Mouse (Mus musculus): ENCODE results near the gene Efcab10. TPM values are rescaled to one million over a fixed set of nuclear protein-coding genes. Genes with fewer than 3 reads are reported as not detected.
A peak's percentile ranks its signal among the peaks of the same experiment; 100 is the strongest.

The Efcab10 gene
- not detected for total RNA-seq (2021)

DNA sequence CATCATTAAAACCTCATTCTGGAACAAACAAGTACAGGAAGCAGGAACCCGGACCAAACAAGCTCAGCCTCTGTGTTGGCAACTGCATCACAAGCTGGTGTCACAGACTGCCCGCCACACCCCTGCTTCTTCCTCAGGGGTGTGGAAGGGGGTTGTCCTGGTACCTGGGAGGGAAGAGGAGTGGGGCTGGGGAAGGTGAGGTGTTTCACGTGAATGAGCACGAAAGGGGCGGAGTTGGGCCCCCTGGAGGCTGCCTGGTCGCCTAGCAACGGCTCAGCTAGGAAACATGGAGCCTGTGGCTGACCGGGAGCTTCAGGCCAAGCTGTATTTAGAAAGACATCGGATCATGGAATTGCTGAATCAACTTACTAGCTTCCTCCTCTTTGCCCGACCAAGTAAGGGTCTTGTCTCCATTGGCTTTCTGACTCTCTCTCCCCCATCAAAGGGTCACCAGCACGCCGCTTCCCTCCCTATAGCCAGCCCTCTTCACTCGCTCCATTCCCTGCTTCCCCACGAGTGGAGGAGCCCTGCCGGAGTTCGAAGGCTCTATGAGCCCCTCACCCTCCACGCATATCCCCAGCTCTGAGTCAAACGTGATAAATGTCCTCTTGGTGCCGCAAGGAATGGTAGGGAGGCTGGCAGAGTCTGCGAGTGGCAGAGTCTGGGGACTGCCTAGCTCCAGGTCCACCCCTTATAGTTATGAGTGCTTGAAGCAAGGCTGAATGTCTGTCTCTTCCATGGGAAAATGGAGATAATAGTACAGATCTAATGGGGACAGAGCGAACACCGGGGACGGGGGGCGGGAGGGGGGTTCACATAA lies at the start of gene Efcab10:
Gene Efcab10, plus strand, starts transcription at position 51 of the 820 bp plus-strand sequence.
- no peak for DNase-seq
- intact Hi-C loops (cut with DNase I): no loop called here

GRCm38 (mm10) chr12:33344970-33345772 lies 49.5 kb upstream of the Efcab10 start:
- intact Hi-C loops (cut with DNase I): no loop called here
- no peak for DNase-seq

- DNase-seq: no peak
- intact Hi-C loops (cut with DNase I): no loop called here
Observed at GRCm38 (mm10) chr12:33345773-33346435, 48.8 kb upstream of the Efcab10 start.

DNA sequence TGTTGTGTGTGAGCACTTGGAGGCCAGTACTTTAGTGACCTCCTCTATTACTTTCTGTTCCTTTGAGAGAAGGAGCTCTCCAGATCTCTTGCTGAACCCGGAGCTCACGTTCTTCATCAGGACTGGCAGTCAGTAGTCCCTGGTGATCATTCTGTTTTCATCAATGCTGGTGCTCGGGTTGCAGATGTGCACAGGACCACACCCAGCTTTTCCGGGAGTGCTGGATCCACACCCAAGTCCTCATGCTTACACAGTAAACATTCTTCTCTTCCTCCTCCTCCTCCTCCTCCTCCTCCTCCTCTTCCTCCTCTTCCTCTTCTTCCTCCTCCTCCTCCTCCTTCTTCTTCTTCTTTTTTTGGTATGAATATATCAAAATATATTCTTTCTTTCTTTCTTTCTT lies 42.0 kb upstream of the Efcab10 start:
- intact Hi-C loops (cut with DNase I): no loop called here
- no peak for DNase-seq

- no peak for DNase-seq
- intact Hi-C loops (cut with DNase I): no loop called here
Observed at GRCm38 (mm10) chr12:33358345-33358744, 36.3 kb upstream of the Efcab10 start.

GRCm38 (mm10) chr12:33359209-33359608 lies 35.4 kb upstream of the Efcab10 start:
- no peak for DNase-seq
- intact Hi-C loops (cut with DNase I): no loop called here

DNA sequence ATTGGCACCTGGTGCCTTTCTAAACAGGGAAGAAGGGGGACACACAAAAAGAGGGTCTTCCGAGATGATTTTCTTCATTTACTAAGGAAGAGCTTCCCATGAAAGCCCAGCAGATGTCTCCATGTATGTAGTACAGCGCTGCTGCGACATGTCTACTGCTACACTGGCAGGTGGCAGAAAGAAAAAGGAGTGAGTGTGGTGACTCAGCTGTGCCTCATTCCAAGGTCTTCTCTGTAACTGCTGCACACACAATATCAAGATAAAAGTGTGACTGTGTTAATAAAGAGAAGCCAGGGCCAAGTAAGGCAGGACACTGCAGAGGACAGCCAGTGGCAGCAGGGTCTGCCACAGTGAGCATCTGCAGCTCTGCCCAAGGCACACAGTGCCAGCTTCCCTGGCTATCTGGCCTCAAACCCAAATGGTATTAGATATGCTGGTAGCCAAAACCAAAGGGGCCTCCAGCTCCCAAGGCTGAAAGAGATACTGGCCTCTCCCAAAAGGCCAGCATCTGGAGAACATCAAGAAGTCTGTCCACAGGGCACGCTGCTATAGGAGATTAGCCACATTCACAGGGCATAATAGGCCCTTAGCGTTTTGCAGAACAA lies 34.7 kb upstream of the Efcab10 start:
- intact Hi-C loops (cut with DNase I): no loop called here
- DNase-seq: no peak

DNA sequence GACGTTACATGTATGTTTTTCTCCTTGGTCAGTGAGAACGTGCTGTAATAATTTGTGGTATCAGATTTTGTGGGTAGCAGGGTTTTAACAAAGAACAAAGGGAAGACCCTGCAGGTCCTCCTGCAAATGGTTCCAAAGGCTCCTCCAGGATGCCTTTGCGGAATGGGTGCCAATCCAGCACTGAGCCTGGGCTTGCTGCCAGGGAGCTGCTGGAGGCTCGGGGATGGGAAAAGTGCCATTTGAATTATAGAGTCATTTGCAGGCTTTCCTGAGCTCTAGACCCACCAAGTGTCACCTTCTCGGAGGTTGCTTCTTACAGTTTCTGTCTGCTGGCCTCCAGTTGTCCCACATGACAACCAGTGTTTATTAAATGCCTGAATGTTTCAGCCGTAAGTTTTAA lies 33.9 kb upstream of the Efcab10 start:
- intact Hi-C loops (cut with DNase I): no loop called here
- peak; percentile 83 to 84 for DNase-seq

GRCm38 (mm10) chr12:33364511-33364910 lies 30.1 kb upstream of the Efcab10 start:
- no peak for DNase-seq
- intact Hi-C loops (cut with DNase I): no loop called here

DNA sequence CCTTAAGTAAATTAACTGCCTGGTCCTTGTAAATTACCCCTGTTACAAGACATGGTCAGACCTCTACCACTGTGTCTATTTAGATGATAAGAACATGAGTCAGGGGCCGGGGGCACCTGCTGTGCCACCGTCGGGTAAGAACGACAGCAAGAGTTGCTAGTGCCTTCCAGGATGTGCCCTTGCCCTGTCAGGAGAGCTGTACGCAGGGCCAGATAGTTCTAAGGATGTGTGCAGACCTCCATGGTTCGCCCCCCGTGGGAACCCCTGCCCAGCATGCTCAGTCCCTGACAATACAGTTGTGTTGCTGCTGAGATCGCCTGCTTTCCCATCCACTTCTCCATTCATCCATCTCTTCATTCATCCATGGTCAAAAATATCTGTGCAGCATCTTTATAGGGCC lies 29.5 kb upstream of the Efcab10 start:
- intact Hi-C loops (cut with DNase I): no loop called here
- DNase-seq: no peak

GRCm38 (mm10) chr12:33369555-33369954 lies 25.1 kb upstream of the Efcab10 start:
- intact Hi-C loops (cut with DNase I): no loop called here
- DNase-seq: no peak

DNA sequence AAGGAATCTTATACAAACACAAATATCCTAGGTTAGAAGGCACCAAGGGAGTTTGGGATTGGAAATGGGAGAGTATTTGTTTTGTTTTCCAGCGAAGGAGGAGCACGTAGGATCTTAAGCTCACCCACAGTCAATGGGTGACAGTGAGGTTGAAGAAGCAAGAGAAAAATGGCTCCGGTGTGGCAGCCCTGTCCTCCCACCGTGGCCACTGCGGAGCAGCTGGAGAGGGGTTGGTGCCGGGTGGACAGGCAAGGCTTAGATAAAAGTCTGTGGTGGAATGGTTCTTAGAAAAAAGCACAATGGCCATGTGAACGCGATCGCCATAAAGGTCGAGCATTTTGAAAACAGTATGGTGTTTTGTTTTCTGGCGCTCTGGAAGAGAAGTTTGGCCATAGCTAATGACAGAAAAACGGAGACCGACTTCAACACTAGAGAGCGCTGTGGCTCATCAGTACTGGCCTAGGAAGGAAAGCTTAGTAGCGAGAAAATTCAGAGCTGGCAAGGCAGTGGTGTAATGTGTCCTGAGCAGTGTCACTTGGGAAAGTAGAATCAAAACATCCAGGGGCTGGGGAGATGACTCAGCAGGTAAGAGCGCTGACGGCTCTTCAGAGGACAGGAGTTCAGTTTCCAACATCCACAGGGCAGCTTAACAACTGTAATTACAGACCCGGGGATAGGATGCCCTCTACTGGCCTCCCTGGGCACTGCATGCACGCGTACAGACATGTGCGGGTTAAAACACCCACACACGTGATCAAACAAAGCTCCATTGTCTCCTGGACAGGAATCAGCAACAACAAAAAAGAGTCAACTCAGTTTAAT lies 14.8 kb upstream of the Efcab10 start:
- intact Hi-C loops (cut with DNase I): loop anchor here (1.0 to 5.0 kb wide), 3 partner anchors 44 to 468 kb away; no protein-coding TSS in a partner anchor

DNA sequence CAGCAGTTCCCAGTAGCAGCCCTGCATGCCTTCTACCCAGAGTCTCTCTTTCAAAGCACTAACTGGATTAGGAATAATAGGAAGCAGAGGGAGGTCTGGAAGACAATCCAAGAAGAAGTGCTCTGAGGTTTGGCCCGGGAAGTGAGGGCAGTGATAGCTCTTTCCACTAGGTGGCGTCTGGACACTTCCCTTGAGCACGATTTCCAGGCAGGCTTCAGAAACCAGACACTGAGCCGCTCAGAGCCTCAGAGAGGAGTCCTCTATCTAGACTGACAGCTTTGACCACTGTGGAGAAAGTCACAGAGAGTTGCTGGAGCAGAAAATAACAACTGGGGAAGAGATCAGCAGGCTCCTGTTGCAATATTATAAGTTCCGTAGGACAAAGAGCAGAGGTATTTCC lies 5.8 kb upstream of the Efcab10 start:
- intact Hi-C loops (cut with DNase I): loop anchor here (1.0 to 5.0 kb wide), 4 partner anchors 22 to 1803 kb away; no protein-coding TSS in a partner anchor
- peak; percentile 74 to 81 for DNase-seq

More for the DNA sequence above, 14.8 kb upstream of the Efcab10 start:
- peak; percentile 70 to 85 for DNase-seq

DNA sequence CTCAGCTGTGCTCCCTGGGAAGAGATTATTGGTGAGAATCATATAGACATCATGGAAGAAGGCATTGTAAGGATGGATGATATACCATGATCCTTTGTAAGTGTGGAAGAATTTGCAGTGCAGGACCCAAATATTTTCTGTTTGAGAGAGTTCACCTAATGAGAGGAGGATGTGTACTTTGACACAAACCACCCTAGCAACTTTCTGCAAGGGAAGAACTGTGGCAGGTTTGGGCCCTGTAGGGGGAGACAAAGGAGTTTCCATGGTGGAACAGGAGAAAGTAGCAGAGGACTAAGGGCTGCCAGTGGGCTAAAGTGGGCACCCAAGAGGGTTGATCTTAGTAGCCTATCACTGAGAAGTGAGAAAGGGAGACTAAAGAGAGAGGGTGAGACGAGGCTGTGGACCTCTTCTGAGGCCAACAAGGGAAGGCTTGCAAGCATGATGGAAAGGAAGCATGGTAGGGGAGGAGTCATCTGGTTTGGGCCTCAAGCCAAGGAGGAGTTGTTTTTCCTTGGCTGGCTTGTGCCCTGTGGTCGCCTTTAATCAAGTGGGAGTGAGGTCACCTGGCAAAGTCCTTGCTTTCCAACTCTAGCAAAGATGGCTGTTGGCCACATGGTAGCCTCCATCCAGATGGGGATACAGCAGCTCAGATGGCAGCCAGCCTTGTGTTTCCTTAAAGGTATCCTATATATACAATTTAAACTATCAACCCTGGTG lies 3.7 kb upstream of the Efcab10 start:
- peak in 1 of 2 experiments; percentile 10 for DNase-seq
- intact Hi-C loops (cut with DNase I): no loop called here

- intact Hi-C loops (cut with DNase I): no loop called here
- no peak for DNase-seq
Observed at GRCm38 (mm10) chr12:33403265-33403693, 8.6 kb downstream of the Efcab10 start.

GRCm38 (mm10) chr12:33404996-33405395 lies 10.3 kb downstream of the Efcab10 start:
- intact Hi-C loops (cut with DNase I): no loop called here
- DNase-seq: no peak

- intact Hi-C loops (cut with DNase I): no loop called here
- no peak for DNase-seq
Observed at GRCm38 (mm10) chr12:33405398-33406026, 10.9 kb downstream of the Efcab10 start.

DNA sequence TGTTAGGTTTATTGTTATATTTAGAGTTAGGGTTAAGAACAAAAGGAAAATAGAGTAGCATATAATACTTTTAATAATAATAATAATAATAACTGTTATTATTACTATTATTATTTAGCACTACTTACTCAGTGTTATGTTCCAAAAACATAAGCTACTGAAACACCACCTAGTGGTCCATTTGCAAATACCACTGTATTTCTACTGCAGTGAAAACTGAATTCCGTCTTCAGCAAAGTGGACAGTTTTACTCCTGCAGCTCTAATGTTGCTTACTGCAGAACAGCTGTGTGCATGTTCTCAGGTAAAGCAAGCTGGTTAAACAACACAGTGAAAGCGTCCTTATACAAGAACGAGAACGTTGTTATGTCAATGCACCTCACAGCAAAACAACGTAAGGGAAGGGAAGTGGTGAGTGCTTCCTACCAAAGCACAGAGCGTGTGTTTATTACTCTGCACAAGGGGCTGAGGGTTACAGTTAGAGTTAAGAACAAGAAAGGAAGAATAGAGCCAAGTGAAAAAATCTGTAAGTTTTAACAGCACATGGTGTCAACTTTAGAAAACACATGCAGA lies 17.0 kb downstream of the Efcab10 start:
- no peak for DNase-seq
- intact Hi-C loops (cut with DNase I): loop anchor here (2.0 kb wide), 1 partner anchor 23 kb away; no protein-coding TSS in a partner anchor
